Mouse (Mus musculus) layer of hippocampus, postnatal 36 days (tissue): ENCODE data around the gene Fst. TPM values are rescaled to one million over a fixed set of nuclear protein-coding genes. Genes with fewer than 3 reads are reported as not detected.
A peak's percentile ranks its signal among the peaks of the same experiment; 100 is the strongest.

Source experiments
- DNase-seq, 2 experiments: peaks; one replicate each; pipeline ENCODE4 v3.0.0; 2022
- total RNA-seq, 2 experiments: library from RNA; stranded (reverse); gene quantifications; 2 replicates each; pipeline ENCODE4 v1.2.3; 2021

The Fst gene
- total RNA-seq: 1 to 10 TPM; 5.5 to 5.8 TPM

DNA sequence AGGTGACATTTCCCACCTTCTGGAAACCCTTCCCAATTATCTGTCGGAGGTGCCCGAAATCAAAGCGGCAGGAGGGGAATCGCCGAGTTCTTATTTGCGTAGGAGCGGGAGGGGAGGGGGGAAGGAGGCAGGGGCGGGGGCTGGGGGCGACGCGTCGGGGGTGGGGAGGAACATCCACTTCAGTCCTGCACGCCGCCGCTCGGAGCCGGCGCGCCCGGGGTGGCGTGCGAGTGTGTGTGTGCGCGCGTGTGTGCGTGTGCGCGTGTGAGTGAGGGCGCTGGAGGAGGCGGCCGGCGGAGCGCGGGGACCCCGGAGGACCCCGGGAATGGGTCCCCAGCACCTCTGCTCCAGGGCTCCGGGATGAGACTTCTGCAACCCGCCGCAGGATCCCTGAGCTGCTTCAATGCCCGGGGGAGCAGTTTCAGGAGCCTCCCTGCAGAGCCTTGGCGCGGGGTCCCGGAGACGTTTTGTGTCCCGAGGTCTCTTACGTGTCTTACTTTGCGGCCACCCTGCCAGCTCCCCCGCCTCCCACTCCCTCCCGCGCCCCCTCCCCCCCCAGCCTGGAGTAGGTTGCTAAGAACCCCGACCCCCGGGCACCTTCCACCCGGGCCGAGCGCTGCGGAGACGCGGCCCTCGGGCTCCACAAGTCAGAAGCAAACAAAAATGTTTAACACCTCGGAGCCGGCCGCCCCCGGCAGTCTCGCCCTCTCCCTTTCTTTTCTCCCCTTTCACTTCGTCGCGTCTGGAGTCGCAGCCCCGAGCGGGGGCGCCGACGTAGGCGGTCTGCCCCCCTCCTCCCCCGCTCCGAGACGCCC is at the start of gene Fst:
TSS of gene Fst (minus strand) at position 66 of the 815 bp plus-strand sequence.
- DNase-seq: peak in 1 of 2 experiments; percentile 6

- DNase-seq: no peak
Observed at GRCm38 (mm10) chr13:114493826-114494225, 35.1 kb upstream of the Fst start.

- DNase-seq: no peak
Observed at GRCm38 (mm10) chr13:114488178-114488577, 29.4 kb upstream of the Fst start.

DNA sequence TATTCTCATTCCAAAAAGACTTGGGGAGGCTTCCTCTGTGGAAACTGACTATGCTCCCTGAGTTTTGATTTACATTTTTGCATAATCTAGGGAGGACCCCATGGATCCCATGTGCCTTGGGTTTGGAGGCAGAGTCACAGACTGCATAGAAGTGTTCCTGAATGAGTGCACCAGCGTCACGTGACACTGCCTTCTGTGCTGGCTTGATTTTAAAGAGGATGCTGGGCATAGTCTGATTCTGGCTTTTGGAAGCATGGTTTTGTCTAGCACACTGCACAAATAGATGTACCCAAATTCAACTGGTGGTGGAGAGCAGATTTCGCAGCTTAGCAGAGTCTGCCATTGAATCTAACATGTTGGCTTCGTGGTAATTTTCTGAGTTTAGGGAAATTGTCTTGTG is 19.6 kb upstream of the Fst start:
- DNase-seq: peak in 1 of 2 experiments; percentile 24

DNA sequence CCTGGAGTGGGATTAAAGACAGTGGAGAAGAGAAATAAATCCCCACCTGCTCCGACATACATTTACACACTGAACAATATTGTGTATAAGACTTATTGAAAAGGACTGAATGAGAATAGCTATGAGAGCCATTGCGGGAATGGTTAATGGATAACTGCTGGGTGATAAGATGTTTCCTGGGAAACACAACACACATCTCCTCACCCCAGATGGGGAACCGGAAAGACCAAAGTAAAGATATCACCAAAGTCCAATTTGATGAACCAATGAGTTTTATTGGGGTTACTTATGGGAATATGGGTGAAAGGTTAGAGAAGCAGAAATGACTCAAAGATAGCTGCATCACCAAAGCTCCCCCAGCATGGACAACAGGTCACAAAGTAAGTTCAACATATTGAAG is 11.2 kb upstream of the Fst start:
- DNase-seq: no peak

- no peak for DNase-seq
Observed at GRCm38 (mm10) chr13:114466269-114466919, 7.6 kb upstream of the Fst start.

- DNase-seq: no peak
Observed at GRCm38 (mm10) chr13:114465387-114465786, 6.6 kb upstream of the Fst start.

- DNase-seq: no peak
Observed at GRCm38 (mm10) chr13:114464824-114465223, 6.1 kb upstream of the Fst start.

- no peak for DNase-seq
Observed at GRCm38 (mm10) chr13:114462548-114463408, 4.0 kb upstream of the Fst start.

DNA sequence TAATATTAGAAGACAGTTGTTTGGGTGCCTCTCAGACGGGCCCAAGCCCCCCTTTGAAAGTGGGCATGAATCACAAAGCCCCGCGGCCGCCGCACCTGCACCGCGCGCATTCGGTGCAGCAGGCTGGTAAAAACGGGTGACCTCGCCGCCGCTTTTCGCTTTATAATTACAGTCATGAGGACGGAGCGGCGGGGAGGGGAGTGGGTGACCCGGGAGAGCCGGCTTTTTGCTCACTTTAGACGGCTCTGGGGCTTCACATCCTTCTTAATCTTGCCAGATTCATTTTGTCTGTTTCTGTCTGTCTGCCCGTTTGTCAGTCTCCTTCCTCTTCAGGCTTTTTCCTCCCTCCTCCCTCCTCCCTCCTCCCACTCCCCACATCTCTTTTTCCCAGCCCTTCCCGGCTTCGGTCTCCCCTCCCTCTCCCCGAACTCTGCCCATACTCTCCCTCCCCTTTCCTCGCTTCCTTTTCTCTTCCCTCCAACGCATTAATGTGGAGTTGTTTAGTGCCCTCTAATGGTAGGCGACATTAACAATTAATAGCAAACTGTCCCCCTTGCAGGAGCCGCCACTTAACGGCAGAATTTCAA is 1.6 kb upstream of the Fst start:
- no peak for DNase-seq

DNA sequence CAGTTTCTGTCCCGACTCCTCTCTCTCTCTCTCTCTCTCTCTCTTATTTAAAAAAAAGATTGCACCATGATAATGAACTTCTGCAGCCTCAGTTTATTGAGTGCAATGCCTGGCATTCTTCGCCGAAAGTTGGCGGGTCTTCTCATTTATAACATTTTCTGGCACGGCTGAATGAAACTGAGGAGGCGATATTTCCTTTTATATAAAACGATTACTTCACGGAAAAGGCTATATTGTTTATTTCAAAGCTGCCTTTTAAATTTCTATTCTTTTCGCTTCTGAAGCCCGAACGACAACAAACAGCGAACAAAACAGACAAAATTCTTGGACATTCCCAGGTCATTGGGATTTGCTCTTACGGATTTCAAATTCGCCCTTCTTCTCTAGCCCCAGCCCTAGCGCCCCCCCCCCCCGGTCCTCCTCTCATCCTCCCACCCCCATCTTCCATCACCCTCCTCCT is 980 bp upstream of the Fst start:
- no peak for DNase-seq

DNA sequence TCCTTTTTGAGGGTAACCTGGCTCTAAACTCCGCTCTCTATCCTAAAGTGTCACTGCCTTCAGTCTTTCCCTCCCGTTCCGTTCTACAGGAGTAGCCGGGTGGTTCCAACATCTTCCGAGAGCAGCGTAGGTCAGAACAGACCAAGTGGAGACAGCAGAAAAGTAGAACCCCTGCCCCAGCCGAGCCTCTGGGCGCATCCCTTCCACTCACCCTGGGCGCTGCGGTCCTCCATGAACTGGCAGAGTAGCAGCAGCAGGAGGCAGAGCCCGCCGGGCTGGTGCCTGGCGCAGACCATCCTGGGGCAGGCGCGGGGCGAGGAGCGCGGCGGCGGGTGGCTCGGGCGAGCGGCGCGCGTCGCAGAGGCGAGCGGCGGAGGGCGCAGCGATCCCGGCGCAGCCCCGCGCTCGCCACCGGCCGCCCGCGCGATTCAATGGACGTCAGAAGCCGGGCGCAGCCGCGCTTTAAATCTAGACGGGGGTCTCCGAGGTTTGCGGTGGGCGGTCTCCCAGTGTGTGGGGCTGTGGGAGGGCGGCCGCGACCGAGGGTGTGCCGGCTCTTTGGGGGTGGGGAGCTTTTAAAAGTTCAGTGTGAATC is 363 bp downstream of the Fst start:
- peak in 1 of 2 experiments; percentile 18 for DNase-seq

DNA sequence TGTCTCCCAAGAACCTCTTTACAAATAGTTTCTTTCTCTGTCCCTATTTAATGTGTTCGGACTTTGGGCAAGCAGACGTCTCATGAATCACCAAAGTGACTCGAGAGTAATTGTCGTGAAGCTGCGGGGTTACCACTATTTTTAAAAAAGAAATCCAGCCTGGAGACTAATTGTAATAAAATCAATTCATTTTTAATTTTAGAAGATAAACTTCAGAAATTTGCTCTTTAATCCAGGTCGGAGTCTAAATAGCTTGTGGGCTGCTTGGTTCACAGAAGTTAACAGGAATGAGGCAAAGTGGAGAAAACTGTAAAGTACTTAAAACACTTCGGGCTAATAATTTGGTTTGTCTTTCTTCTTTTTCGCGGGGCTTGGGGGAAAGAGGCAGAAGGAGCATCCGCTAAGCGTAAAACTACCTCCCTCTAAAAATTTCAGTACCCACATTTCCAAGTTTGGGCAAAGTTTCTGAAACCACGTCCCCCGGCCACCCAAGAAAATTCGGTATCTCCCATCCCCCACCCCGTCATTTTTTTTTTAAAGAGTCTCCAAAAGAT is 1.1 kb downstream of the Fst start:
- no peak for DNase-seq

DNA sequence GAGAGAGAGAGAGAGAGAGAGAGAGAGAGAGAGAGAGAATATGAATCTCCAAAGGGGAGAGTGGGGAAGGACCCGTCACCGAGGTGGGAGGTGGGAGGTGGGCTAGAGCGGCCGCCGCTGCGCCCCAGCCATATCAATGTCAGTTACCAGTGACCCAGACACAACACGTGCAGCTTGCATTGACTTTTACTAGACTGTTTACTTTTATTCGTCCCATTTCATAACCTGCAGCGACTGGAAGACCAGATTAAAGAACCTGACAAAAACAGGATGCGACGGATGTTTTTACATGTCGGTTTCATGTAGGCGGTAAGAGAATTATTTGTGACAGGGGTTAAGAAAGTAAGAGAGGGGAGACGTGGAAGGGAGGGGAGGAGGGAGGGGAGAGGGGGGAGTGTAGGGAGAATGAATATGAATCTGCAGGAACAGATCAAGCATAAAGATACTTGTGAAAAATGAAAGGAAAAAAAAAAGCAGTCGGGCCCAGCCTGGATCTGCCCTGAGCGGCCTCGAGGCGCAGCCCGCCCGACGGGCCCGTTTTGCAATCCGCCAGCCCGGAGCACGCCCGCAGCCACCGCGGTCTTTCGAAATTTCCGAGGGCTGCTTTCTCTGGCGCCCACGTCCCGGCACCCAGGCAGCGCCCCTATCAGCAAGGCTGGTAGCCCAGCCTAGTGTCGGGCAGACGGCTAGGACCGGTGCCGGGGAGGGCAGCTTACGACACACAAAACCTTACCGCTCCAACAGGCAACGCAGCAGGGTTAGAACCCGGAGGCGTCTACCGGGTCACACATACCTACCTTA is 1.8 kb downstream of the Fst start:
- peak in 1 of 2 experiments; percentile 4 for DNase-seq

GRCm38 (mm10) chr13:114456224-114456623 is 2.5 kb downstream of the Fst start:
- peak in 1 of 2 experiments; percentile 12 for DNase-seq

DNA sequence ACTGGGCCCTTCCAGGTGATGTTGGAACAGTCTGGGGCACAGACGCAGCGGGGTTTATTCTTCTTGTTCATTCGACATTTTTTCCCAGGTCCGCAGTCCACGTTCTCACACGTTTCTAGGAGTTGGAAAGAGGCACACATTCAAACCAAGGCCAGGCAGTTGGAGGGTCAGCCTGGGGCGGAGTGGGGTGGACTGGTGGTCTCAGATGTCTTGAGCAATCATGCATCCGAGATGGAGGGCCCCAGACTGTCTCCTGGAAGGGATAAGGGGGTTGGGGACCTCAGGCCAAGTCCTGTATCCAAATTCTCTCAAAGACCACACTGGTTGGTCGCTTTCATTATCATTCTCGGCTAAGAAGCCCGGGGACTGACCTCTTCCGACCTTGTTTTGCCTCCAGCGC is 3.0 kb downstream of the Fst start:
- no peak for DNase-seq

DNA sequence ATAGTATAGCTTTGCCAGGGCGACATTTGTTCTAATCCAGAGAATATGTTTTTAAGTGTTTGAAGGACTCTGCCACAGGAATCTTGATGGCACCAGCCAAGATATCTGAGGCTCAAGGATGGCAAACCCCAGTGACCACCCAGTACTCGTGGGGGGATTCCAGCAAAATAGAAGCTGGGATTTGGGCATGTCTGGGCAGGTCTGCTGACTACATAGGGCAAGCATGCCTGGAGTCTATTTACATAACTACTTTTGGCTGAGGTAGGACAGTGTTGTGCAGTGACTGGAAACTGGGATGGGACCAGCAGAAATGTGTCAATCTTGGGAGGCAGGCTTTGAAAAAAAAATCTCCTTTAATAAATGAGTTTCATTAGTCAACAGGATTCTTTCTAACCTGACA is 11.5 kb downstream of the Fst start:
- DNase-seq: no peak

DNA sequence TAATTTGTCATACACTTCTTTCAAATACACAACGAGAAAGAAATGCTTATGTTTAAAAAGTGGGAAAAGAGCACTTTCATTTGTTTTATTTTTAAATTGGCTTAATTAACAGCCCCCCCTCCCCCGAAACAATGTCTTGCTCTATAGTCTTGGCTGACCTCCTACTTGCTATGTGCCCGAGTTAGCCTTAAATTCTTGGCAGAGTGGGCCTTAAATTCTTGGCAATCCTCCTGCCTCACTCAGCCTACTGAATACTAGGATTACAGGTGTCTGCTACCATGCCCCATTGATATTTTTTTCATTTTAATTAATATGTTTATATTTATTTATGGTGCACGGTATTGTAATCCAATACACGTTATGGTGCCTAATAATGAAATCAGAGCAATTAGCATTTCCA is 26.3 kb downstream of the Fst start:
- DNase-seq: no peak

GRCm38 (mm10) chr13:114425230-114425629 is 33.5 kb downstream of the Fst start:
- DNase-seq: no peak

GRCm38 (mm10) chr13:114420235-114420634 is 38.5 kb downstream of the Fst start:
- no peak for DNase-seq

DNA sequence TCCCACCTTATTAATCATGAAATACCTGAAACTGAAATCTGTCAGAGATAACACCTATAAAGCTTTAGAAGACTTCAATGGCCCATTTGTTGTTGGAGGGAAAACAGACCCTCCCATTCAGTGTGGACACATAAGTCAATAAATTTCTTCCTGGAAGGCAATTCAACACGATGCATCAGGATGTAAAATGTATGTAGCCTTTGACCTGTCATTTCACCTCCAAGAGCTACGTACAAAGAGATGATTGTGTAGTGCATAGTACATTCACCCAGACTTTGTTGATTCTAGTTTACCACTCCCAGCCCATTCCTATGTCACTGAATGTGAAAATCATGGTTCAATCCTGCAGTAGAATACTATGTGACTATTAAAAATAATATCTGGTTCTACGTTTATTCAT is 39.4 kb downstream of the Fst start:
- DNase-seq: no peak
